Mouse (Mus musculus) embryonic facial prominence, embryonic 15.5 days (tissue): ENCODE results near the gene Carns1. TPM values are rescaled to one million over a fixed set of nuclear protein-coding genes. Genes with fewer than 3 reads are reported as not detected.
A peak's percentile ranks its signal among the peaks of the same experiment; 100 is the strongest.
"Not testable (repeated sequence)": the region's sequence is repeated elsewhere in the genome, so short reads cannot be mapped to it uniquely, and the experiment has no call there.

Source experiments
- ATAC-seq: fragments of 200-750 bp; cut with Nextera tagmentation; 2 replicates; pipeline ENCODE4 v1.8.0; 2017; ENCODE audit warnings: low read depth, moderate TSS enrichment; ENCODE audit not compliant: insufficient number of reproducible peaks, low FRiP score, low TSS enrichment
- H3K27ac ChIP-seq: fragments of 300-500 bp; sonication (generic); replicated peaks from 2 replicates; pipeline ENCODE4 v1.5.1; 2015; ENCODE audit warnings: mild to moderate bottlenecking, inconsistent platforms
- H3K27me3 ChIP-seq: fragments of 300-500 bp; sonication (generic); 2 replicates; pipeline ENCODE4 v1.6.1; 2015; ENCODE audit warnings: inconsistent platforms
- H3K36me3 ChIP-seq: fragments of 300-500 bp; sonication (generic); 2 replicates; pipeline ENCODE4 v1.6.1; 2015; ENCODE audit warnings: mild to moderate bottlenecking, inconsistent platforms
- H3K4me1 ChIP-seq: fragments of 300-500 bp; sonication (generic); 2 replicates; pipeline ENCODE4 v1.6.1; 2015; ENCODE audit warnings: inconsistent platforms
- H3K4me2 ChIP-seq: fragments of 300-500 bp; sonication (generic); replicated peaks from 2 replicates; pipeline ENCODE4 v1.6.1; 2015; ENCODE audit warnings: mild to moderate bottlenecking, inconsistent platforms
- H3K4me3 ChIP-seq: fragments of 300-500 bp; sonication (generic); replicated peaks from 2 replicates; pipeline ENCODE4 v1.5.1; 2015; ENCODE audit warnings: mild to moderate bottlenecking, inconsistent platforms
- H3K9ac ChIP-seq: fragments of 300-500 bp; sonication (generic); 2 replicates; pipeline ENCODE4 v1.6.1; 2015; ENCODE audit warnings: inconsistent platforms
- H3K9me3 ChIP-seq: fragments of 300-500 bp; sonication (generic); replicated peaks from 2 replicates; pipeline ENCODE4 v1.6.1; 2016; ENCODE audit warnings: inconsistent platforms
- WGBS: fragments of 180-500 bp; shearing (Covaris S2); methylation state at CpG from one replicate; pipeline ENCODE4 v1.1.7; 2015; 5-methylcytosine and 5-hydroxymethylcytosine counted together
- polyA plus RNA-seq: library from polyadenylated mRNA; unstranded; fragments of >200 nt; fragmentation: Nextera tagmentation; extraction: Ambion mirVana; gene quantifications from 2 replicates; pipeline ENCODE4 v1.2.1, GENCODE M21; 2015

The Carns1 gene
- polyA plus RNA-seq, 1 experiment from 2014 or later, result 5.4 TPM

DNA sequence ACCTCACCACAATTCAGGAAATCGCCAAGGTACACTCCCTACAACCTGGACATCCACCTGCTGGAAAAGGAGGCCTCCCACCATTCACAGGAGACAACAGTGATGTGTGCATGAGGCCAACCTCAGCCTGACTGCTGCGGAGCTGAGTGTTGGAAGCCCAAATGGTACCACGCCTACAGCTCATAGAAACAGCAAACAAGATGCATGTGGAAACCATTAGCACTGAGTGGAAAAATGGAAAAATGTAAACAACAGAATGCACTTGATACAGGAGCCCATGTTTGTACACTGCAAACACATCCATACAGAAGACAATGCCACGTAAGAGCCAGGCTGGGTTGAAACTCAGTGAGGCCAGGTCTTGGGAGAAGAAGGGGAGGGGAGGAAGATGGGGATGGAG, 50.8 kb downstream of the Carns1 start:
- Histone ChIP-seq H3K4me3 (0 out of 2 replicates have a peak overlapping the region, but pooled peaks have one; percentile 16), H3K36me3 (peaks cover 14% of the 10 kb centered on the region), H3K9me3 (no peaks in the 10 kb centered on the region), H3K27me3 (no peaks in the 10 kb centered on the region), H3K4me1 (peaks cover 44% of the 10 kb centered on the region), H3K9ac (no peak overlapping the region), H3K27ac (peak overlapping the region; percentile 79), H3K4me2 (peak overlapping the region; percentile 72)
- ATAC-seq, result no peak
- WGBS, result 51% methylated on average over 4 of the region's 4 CpGs

DNA sequence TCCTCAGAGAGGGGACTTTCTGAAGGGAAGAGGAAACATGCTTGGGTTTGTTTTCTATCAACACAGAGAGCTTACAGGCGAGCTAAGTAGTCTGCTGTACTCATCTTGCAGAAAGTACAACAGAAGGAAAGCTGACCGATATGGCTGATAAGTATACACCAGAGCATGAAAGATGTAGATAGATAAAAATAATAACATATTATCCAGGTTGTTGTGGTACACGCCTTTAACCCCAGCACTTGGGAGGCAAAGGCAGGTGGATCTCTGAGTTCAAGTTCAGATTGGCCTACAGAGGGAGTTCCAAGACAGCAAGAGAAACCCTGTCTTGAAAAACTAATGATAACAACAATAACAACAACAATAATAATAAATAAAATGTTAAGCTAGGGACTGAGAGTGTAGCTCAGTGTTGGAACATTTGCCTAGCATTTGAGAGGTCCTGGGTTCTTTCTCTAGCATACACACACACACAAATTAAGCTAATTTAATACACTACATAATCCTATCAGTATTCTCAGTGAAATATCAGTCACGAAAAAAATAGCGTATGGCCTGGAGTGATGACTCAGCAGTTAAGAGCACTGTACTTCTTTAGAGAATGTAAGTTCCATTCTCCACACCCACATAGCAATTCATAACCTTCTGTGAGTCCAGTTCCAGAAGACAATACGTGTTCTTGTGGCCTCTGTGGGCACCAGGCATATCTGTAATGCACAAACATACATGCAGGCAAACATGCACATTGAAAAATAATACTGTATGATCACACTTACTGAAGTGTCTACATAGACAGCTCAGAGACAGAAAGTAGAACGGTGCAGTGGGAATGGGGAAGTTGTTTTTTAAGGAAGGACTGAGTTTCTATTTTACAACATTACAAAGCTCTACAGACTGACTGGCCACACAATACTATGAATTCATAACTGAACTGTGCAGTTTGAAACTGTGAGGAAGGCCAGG, 52.6 kb downstream of the Carns1 start:
- H3K27me3 ChIP-seq, result no peaks in the 10 kb centered on the region
- no peak overlapping the region for H3K4me2 ChIP-seq
- no peak overlapping the region for H3K9ac ChIP-seq
- no peak for ATAC-seq
- 82% methylated on average over 7 of the region's 7 CpGs for WGBS
- H3K4me1 ChIP-seq, result peaks cover 43% of the 10 kb centered on the region
- H3K36me3 ChIP-seq, result peaks cover 7% of the 10 kb centered on the region
- H3K9me3 ChIP-seq, result no peaks in the 10 kb centered on the region
- H3K27ac ChIP-seq, result no peak overlapping the region
- no peak overlapping the region for H3K4me3 ChIP-seq

- WGBS, result 54% methylated on average over 6 of the region's 6 CpGs
- not testable (repeated sequence) for H3K27ac ChIP-seq, H3K9ac ChIP-seq, ATAC-seq, H3K9me3 ChIP-seq, H3K4me3 ChIP-seq, H3K27me3 ChIP-seq, H3K4me2 ChIP-seq
- H3K36me3 ChIP-seq, result peaks cover 11% of the 10 kb centered on the region
- H3K4me1 ChIP-seq, result peaks cover 35% of the 10 kb centered on the region
These were observed 53.4 kb downstream of the Carns1 start for GRCm38 (mm10) chr19:4121896-4122295.

GRCm38 (mm10) chr19:4121097-4121805, 54.0 kb downstream of the Carns1 start:
- peak; percentile 78 for ATAC-seq
- Histone ChIP-seq H3K36me3 (peaks cover 16% of the 10 kb centered on the region), H3K27ac (peak overlapping the region; percentile 90), H3K9me3 (no peaks in the 10 kb centered on the region), H3K4me2 (peak overlapping the region; percentile 53), H3K4me1 (peaks cover 29% of the 10 kb centered on the region), H3K9ac (peak overlapping the region; percentile 49; the same call in 1 of the 2 replicates), H3K4me3 (peak overlapping the region; percentile 53), H3K27me3 (no peaks in the 10 kb centered on the region)
- 2% methylated on average over 38 of the region's 38 CpGs for WGBS

DNA sequence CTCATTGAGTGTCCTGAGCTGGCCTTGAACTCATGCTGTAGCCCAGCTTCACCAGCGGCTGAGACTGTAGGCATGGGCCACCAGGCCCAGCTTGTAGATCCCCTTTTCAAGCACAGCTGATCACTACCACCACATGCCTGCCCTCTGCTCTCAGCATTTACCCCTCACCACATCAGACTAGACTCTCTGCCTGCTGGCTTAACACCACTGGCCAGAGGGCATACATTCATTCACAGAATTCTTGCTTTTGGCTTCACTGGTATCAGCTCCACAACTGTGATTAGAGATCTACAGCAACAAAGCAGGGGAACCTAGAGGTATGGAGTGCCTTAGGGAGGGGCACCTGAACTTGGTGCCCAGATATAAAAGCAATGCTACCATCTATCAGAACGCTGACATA, 54.8 kb downstream of the Carns1 start:
- Histone ChIP-seq H3K4me2 (peak overlapping the region; percentile 53), H3K4me3 (peak overlapping the region; percentile 53), H3K4me1 (peaks cover 29% of the 10 kb centered on the region), H3K9ac (no peak overlapping the region), H3K27me3 (no peaks in the 10 kb centered on the region), H3K9me3 (no peaks in the 10 kb centered on the region), H3K27ac (no peak overlapping the region), H3K36me3 (peaks cover 22% of the 10 kb centered on the region)
- 93% methylated on average over 2 of the region's 2 CpGs for WGBS
- ATAC-seq, result no peak

DNA sequence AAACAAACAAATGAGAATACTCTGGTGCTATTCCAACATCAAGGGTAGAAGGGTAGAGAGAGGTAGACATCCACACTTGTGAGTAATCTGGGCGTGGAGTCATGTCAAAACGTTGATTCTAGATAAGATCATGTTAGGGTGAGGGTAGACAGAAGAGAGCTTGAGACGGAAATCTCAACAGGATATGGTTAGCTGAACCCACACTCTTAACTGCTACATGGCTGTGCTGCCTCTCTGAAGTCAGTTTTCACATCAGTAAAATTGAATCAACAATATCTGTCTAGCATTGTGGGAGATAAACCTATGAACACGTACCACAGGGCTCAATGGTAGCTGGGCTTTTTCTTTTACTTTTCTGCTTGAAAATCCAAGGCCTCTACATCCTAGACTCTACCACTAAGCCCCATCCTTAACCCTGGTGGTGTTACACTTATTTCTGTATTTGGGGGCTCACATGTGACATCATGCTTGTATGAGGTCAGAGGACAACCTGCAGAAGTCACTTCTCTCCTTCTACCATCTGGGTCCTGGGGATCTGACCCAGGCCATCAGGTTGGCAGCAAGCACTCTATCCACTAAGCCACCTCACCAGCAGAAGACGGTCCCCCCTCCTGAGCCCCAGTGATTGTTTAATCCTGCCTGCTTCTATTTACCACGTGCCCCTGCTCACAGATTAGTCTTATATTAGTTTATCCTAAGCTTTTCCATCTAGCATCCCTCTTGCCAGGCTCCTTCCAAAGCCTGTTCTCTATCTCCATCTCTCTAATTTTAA, 55.4 kb downstream of the Carns1 start:
- H3K4me3 ChIP-seq, result no peak overlapping the region; the same call in 1 of the 2 replicates
- peak overlapping the region; percentile 53 for H3K4me2 ChIP-seq
- H3K9me3 ChIP-seq, result no peaks in the 10 kb centered on the region
- H3K9ac ChIP-seq, result no peak overlapping the region
- H3K27me3 ChIP-seq, result no peaks in the 10 kb centered on the region
- WGBS, result 77% methylated on average over 6 of the region's 6 CpGs
- ATAC-seq, result no peak
- no peak overlapping the region for H3K27ac ChIP-seq
- H3K4me1 ChIP-seq, result peaks cover 25% of the 10 kb centered on the region
- H3K36me3 ChIP-seq, result peaks cover 28% of the 10 kb centered on the region

- no peak overlapping the region for H3K4me2 ChIP-seq
- no peaks in the 10 kb centered on the region for H3K9me3 ChIP-seq
- H3K36me3 ChIP-seq, result peaks cover 43% of the 10 kb centered on the region
- H3K4me1 ChIP-seq, result peaks cover 23% of the 10 kb centered on the region
- H3K4me3 ChIP-seq, result no peak overlapping the region
- no peaks in the 10 kb centered on the region for H3K27me3 ChIP-seq
- ATAC-seq, result no peak
- WGBS, result 91% methylated on average over 2 of the region's 2 CpGs
- no peak overlapping the region for H3K9ac ChIP-seq
- no peak overlapping the region for H3K27ac ChIP-seq
These were observed 56.9 kb downstream of the Carns1 start for GRCm38 (mm10) chr19:4118350-4118749.

DNA sequence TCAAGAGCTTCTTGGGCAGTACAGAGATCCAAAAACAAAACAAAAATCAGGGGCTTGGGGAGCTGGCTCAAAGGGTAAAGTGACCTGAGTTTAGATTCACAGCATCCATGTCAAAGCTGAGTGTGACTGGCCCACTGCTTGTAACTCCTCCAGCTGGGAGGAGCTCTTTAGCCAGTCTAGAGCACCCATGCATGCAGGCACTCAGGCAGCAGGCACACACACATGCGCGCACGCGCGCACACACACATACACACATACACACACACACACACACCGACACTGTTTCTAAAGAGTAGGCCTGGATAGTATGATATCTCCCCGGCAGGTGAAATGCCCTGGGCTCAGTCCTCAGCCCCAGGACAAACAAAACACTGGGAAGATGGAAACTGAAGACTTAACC, 58.3 kb downstream of the Carns1 start:
- 97% methylated on average over 7 of the region's 7 CpGs for WGBS
- Histone ChIP-seq H3K9ac (no peak overlapping the region), H3K27ac (no peak overlapping the region), H3K9me3 (no peaks in the 10 kb centered on the region), H3K36me3 (peaks cover 57% of the 10 kb centered on the region), H3K4me2 (no peak overlapping the region), H3K4me1 (peaks cover 24% of the 10 kb centered on the region), H3K4me3 (no peak overlapping the region), H3K27me3 (no peaks in the 10 kb centered on the region)
- ATAC-seq, result no peak

DNA sequence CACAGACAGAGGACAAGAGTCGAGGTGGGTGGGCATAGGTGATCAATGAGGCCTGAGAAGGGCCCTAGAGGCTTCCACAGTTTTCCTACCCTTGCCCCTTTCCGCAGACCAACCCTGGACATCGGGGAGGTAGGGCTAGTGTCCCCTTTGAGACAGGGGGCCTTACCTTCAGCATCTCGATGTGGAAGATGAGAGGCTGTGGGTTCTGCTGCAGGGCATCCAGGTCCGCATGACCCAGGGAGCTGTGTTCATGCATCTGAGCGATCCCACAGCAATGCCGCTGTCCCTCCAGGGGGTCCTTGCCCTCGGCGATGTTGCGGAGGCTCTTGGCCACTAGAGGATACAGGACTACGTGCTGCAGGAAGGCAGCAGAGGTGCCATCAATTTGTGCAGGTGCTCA, 59.5 kb downstream of the Carns1 start:
- H3K4me3 ChIP-seq, result no peak overlapping the region
- WGBS, result 85% methylated on average over 11 of the region's 11 CpGs
- H3K9me3 ChIP-seq, result no peaks in the 10 kb centered on the region
- H3K4me1 ChIP-seq, result peaks cover 22% of the 10 kb centered on the region
- peaks cover 63% of the 10 kb centered on the region for H3K36me3 ChIP-seq
- H3K9ac ChIP-seq, result no peak overlapping the region
- ATAC-seq, result no peak
- no peaks in the 10 kb centered on the region for H3K27me3 ChIP-seq
- H3K4me2 ChIP-seq, result no peak overlapping the region
- no peak overlapping the region for H3K27ac ChIP-seq

GRCm38 (mm10) chr19:4115144-4115543, 60.1 kb downstream of the Carns1 start:
- Histone ChIP-seq H3K27ac (no peak overlapping the region), H3K36me3 (peaks cover 63% of the 10 kb centered on the region), H3K9ac (no peak overlapping the region), H3K4me3 (no peak overlapping the region), H3K4me1 (peaks cover 15% of the 10 kb centered on the region; the same call in 1 of the 2 replicates), H3K4me2 (no peak overlapping the region), H3K9me3 (no peaks in the 10 kb centered on the region), H3K27me3 (no peaks in the 10 kb centered on the region)
- WGBS, result 98% methylated on average over 10 of the region's 10 CpGs
- ATAC-seq, result no peak

DNA sequence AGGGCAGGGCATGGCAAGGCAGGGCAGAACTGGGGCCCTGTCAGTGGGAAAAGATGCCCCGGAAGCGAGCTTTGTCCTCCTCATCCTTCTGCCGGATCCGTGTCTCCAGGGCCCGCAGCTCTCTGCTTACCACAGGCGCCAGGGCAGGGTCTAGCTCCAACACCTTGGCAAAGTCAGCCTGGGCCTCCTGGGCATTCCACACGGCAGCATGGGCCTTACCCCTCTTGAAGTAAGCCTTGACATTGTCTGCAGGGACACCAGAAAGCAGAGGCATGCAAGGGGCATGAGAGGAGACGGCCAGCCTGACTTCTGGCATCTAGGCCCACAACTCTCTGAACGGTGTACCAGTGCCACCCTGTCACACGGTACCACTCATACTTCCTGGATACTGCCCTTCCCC, 60.7 kb downstream of the Carns1 start:
- H3K27me3 ChIP-seq, result no peaks in the 10 kb centered on the region
- no peak for ATAC-seq
- no peaks in the 10 kb centered on the region for H3K9me3 ChIP-seq
- 0 out of 2 replicates have a peak, but pooled peaks cover 11% of the 10 kb centered on the region for H3K4me1 ChIP-seq
- H3K36me3 ChIP-seq, result peaks cover 63% of the 10 kb centered on the region
- H3K4me2 ChIP-seq, result no peak overlapping the region
- no peak overlapping the region for H3K9ac ChIP-seq
- 87% methylated on average over 10 of the region's 10 CpGs for WGBS
- no peak overlapping the region for H3K4me3 ChIP-seq
- no peak overlapping the region for H3K27ac ChIP-seq
